Mouse (Mus musculus): ENCODE data around the gene Ifna5.

DNA sequence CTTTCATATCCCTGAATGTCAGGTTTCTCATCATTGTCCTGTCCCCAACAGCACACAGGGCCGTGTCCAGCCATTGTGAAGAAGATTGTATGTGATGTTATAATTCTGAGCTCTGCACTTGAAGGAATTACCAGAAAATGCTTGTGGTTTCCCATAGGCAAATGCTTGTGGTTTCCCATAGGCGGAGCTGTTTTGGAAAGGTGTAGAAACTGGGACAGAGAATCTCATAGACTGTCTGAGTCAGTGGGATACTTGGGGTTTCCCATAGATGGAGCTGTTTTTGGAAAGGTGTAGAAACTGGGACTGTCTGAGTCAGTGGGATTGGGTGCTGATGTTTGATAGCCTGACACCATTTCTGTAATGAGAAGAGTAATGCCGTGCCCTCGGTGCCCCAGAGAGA is 41.2 kb downstream of the Ifna5 start:
- TF ChIP-seq POLR2A (IDR thresholded peaks at IDR 0.05; ENCODE audit: borderline replicate concordance, insufficient read depth, low read length) (no peak), CTCF (IDR thresholded peaks at IDR 0.05; ENCODE audit: borderline replicate concordance, insufficient read depth, low read depth, low read length) (no peak)

Data from cerebellum, adult 2 months (tissue).